Mouse (Mus musculus) embryonic facial prominence, embryonic 14.5 days (tissue): ENCODE measurements around the gene Fam185a. TPM values are rescaled to one million over a fixed set of nuclear protein-coding genes. Genes with fewer than 3 reads are reported as not detected.

Source experiments
- ATAC-seq: fragments of 200-750 bp; cut with Nextera tagmentation; 2 replicates; pipeline ENCODE4 v1.8.0; 2017; ENCODE audit warnings: low read depth, moderate number of reproducible peaks, moderate TSS enrichment
- DNase-seq: peaks from one replicate; pipeline ENCODE4 v3.0.0-alpha.2; 2015; ENCODE audit warnings: low spot score
- H3K27ac ChIP-seq: fragments of 300-500 bp; sonication (generic); replicated peaks from 2 replicates; pipeline ENCODE4 v1.5.1; 2014; ENCODE audit warnings: low read depth, mild to moderate bottlenecking, low read length, moderate library complexity
- H3K27me3 ChIP-seq: fragments of 300-500 bp; sonication (generic); replicated peaks from 2 replicates; pipeline ENCODE4 v1.6.1; 2014; ENCODE audit warnings: low read length; ENCODE audit not compliant: control insufficient read depth, insufficient read depth
- H3K36me3 ChIP-seq: fragments of 300-500 bp; sonication (generic); 2 replicates; pipeline ENCODE4 v1.6.1; 2014; ENCODE audit warnings: low read length, mixed read lengths; ENCODE audit not compliant: control insufficient read depth, insufficient read depth
- H3K4me1 ChIP-seq: fragments of 300-500 bp; sonication (generic); 2 replicates; pipeline ENCODE4 v1.6.1; 2014; ENCODE audit warnings: antibody characterized with exemption, low read length; ENCODE audit not compliant: control insufficient read depth, insufficient read depth
- H3K4me2 ChIP-seq: fragments of 300-500 bp; sonication (generic); 2 replicates; pipeline ENCODE4 v1.6.1; 2014; ENCODE audit warnings: low read depth, mild to moderate bottlenecking, low read length, moderate library complexity, mixed read lengths
- H3K4me3 ChIP-seq: fragments of 300-500 bp; sonication (generic); 2 replicates; pipeline ENCODE4 v1.5.1; 2014; ENCODE audit warnings: low read depth, mild to moderate bottlenecking, low read length
- H3K9ac ChIP-seq: fragments of 300-500 bp; sonication (generic); 2 replicates; pipeline ENCODE4 v1.6.1; 2014; ENCODE audit warnings: low read depth, mild to moderate bottlenecking, low read length, moderate library complexity, mixed read lengths
- H3K9me3 ChIP-seq: fragments of 300-500 bp; sonication (generic); 2 replicates; pipeline ENCODE4 v1.6.1; 2016; ENCODE audit warnings: low read length; ENCODE audit not compliant: control insufficient read depth
- WGBS: fragments of 180-500 bp; shearing (Covaris S2); extraction: QIAGEN DNeasy Blood & Tissue Kit; methylation state at CpG from one replicate; pipeline ENCODE4 v1.1.7; 2014; 5-methylcytosine and 5-hydroxymethylcytosine counted together
- polyA plus RNA-seq: library from polyadenylated mRNA; unstranded; fragments of >200 nt; fragmentation: Nextera tagmentation; extraction: Ambion mirVana; gene quantifications from 2 replicates; pipeline ENCODE4 v1.2.1, GENCODE M21; 2014

The Fam185a gene
- 6.3 and 6.6 TPM in 2 replicates for polyA plus RNA-seq

GRCm38 (mm10) chr5:21424614-21425602, at the start of gene Fam185a, which contains the start of gene Ccdc146:
TSS of gene Fam185a (plus strand) at chr5:21424958.
TSS of gene Ccdc146 (minus strand) at chr5:21424677.
- Histone ChIP-seq H3K4me2 (peak within 1 kb of the TSS; percentile 95), H3K9me3 (no peaks in the 10 kb centered on the region), H3K9ac (peak within 1 kb of the TSS; percentile 78), H3K4me1 (0 out of 2 replicates have a peak, but pooled peaks cover 4% of the 10 kb centered on the region), H3K27ac (peak within 1 kb of the TSS; percentile 31; the same call in 1 of the 2 replicates), H3K4me3 (peak within 1 kb of the TSS; percentile 72), H3K36me3 (no peaks in the 10 kb centered on the region), H3K27me3 (no peaks in the 10 kb centered on the region)
- 0% methylated on average over 54 of the region's 68 CpGs for WGBS
- peak; percentile 100 for ATAC-seq
- DNase-seq: peak; percentile 100

- no peak overlapping the region for H3K4me3 ChIP-seq
- WGBS: 68% methylated on average over 4 of the region's 4 CpGs
- H3K4me1 ChIP-seq: peaks cover 3% of the 10 kb centered on the region; the same call in 1 of the 2 replicates
- no peak for ATAC-seq
- H3K9ac ChIP-seq: no peak overlapping the region
- no peak for DNase-seq
- no peak overlapping the region for H3K4me2 ChIP-seq
- H3K36me3 ChIP-seq: no peaks in the 10 kb centered on the region
- no peaks in the 10 kb centered on the region for H3K9me3 ChIP-seq
- H3K27me3 ChIP-seq: peaks cover 8% of the 10 kb centered on the region
- H3K27ac ChIP-seq: no peak overlapping the region
These were observed 47.8 kb upstream of the Fam185a start for GRCm38 (mm10) chr5:21376935-21377334.

GRCm38 (mm10) chr5:21378397-21378796, 46.4 kb upstream of the Fam185a start:
- Histone ChIP-seq H3K4me3 (no peak overlapping the region), H3K4me1 (peaks cover 4% of the 10 kb centered on the region; the same call in 1 of the 2 replicates), H3K9me3 (no peaks in the 10 kb centered on the region), H3K36me3 (no peaks in the 10 kb centered on the region), H3K27me3 (no peaks in the 10 kb centered on the region; the same call in 1 of the 2 replicates), H3K9ac (no peak overlapping the region), H3K27ac (no peak overlapping the region), H3K4me2 (no peak overlapping the region)
- ATAC-seq: no peak
- WGBS: 70% methylated on average over 2 of the region's 2 CpGs
- no peak for DNase-seq

GRCm38 (mm10) chr5:21381986-21382385, 42.8 kb upstream of the Fam185a start:
- H3K4me2 ChIP-seq: no peak overlapping the region
- peaks cover 6% of the 10 kb centered on the region; the same call in 1 of the 2 replicates for H3K4me1 ChIP-seq
- H3K9ac ChIP-seq: no peak overlapping the region
- ATAC-seq: no peak
- no peaks in the 10 kb centered on the region; the same call in 1 of the 2 replicates for H3K27me3 ChIP-seq
- 53% methylated on average over 6 of the region's 6 CpGs for whole genome bisulfite sequencing
- H3K36me3 ChIP-seq: no peaks in the 10 kb centered on the region
- H3K9me3 ChIP-seq: no peaks in the 10 kb centered on the region
- no peak for DNase-seq
- H3K27ac ChIP-seq: no peak overlapping the region
- no peak overlapping the region for H3K4me3 ChIP-seq

GRCm38 (mm10) chr5:21382678-21383077, 42.1 kb upstream of the Fam185a start:
- Histone ChIP-seq H3K9me3 (no peaks in the 10 kb centered on the region), H3K4me3 (no peak overlapping the region), H3K27me3 (no peaks in the 10 kb centered on the region; the same call in 1 of the 2 replicates), H3K9ac (no peak overlapping the region), H3K4me2 (no peak overlapping the region), H3K36me3 (no peaks in the 10 kb centered on the region), H3K27ac (no peak overlapping the region), H3K4me1 (peaks cover 6% of the 10 kb centered on the region; the same call in 1 of the 2 replicates)
- 52% methylated on average over 6 of the region's 6 CpGs for WGBS
- ATAC-seq (no peak), DNase-seq (no peak)

- DNase-seq (no peak), ATAC-seq (no peak)
- 37% methylated on average over 14 of the region's 14 CpGs for WGBS
- H3K9me3 ChIP-seq: no peaks in the 10 kb centered on the region
- H3K27ac ChIP-seq: no peak overlapping the region
- H3K4me1 ChIP-seq: peaks cover 6% of the 10 kb centered on the region; the same call in 1 of the 2 replicates
- H3K4me3 ChIP-seq: no peak overlapping the region
- no peaks in the 10 kb centered on the region for H3K36me3 ChIP-seq
- H3K4me2 ChIP-seq: no peak overlapping the region
- no peak overlapping the region for H3K9ac ChIP-seq
- H3K27me3 ChIP-seq: no peaks in the 10 kb centered on the region; the same call in 1 of the 2 replicates
These were observed 41.1 kb upstream of the Fam185a start for GRCm38 (mm10) chr5:21383392-21384251.

GRCm38 (mm10) chr5:21384252-21384960, 40.4 kb upstream of the Fam185a start:
- no peak overlapping the region for H3K9ac ChIP-seq
- H3K4me3 ChIP-seq: no peak overlapping the region
- 70% methylated on average over 13 of the region's 13 CpGs for WGBS
- ATAC-seq: no peak
- no peak overlapping the region for H3K4me2 ChIP-seq
- H3K36me3 ChIP-seq: no peaks in the 10 kb centered on the region
- no peak for DNase-seq
- H3K4me1 ChIP-seq: peaks cover 6% of the 10 kb centered on the region; the same call in 1 of the 2 replicates
- no peaks in the 10 kb centered on the region for H3K9me3 ChIP-seq
- H3K27ac ChIP-seq: no peak overlapping the region
- no peaks in the 10 kb centered on the region; the same call in 1 of the 2 replicates for H3K27me3 ChIP-seq
